Mouse (Mus musculus) layer of hippocampus, postnatal 36 days (tissue): Measurements from ENCODE around the gene Fancd2. TPM values are rescaled to one million over a fixed set of nuclear protein-coding genes. Genes with fewer than 3 reads are reported as not detected.

Experiments used
- DNase-seq, 2 experiments: peaks; one replicate each; pipeline ENCODE4 v3.0.0; 2022
- microRNA-seq, 2 experiments: library from miRNA; unstranded; fragments of <30 nt; microRNA quantifications; one replicate each; pipeline ENCODE4 v1.2.0; 2021
- total RNA-seq, 2 experiments: library from RNA; stranded (reverse); gene quantifications; 2 replicates each; pipeline ENCODE4 v1.2.3; 2021

The Fancd2 gene
- total RNA-seq, 2 experiments from 2014 or later, result 1.9 to 2.5 TPM

DNA sequence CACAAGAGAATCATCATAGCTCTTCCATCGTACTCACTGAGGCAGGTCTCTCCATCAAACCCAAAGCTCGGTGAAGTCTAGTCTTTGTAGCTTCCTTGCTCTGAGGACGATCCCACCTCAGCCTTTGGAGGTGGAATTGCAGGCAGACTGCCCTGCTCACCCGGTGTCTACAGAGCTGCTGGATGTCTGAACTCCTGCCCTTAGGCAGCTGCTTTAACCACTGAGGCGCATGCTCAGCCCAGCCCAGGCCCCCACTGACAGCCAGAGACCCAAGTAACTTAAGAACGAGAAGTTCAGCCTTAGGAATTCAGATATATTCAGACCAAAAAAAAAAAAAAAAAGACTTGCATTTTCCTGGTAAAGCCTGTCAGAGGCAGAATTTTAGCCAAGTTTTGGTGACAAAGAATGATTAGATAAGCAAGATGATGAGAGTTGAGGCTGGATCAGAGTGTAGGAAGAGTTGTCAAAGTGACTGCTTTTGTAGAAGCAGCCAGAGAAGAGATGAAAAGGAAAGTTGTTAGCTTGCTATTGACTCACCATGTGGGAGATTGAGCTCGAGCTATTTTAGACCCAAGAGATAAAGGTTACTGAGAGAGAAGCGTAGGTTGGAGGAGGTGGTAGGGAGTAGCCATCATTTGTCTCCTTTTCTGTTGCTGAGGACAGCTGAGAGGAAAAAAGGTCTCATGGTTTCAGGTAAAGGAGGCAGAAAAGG lies 80.9 kb downstream of the Fancd2 start:
- no peak for DNase-seq

GRCm38 (mm10) chr6:113614152-113614551 lies 82.7 kb downstream of the Fancd2 start:
- DNase-seq, result no peak

DNA sequence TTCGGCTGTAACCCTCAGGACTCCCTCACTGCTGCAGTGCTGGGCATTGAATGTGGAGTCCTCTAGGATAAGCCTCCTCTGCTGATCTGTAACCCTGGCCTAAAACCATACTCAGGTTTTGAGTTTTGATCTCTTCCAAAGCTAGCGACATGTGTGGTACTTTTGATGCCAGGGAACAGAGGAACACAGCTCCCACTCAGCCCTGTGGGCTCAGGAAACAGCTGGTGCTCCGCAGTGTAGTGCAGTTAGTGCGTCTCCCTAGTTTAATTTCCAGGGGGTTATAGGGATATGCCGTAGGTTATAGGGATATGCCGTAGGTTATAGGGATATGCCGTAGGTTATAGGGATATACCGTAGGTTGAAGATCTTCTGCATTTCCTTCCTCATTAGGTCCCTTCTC lies 83.5 kb downstream of the Fancd2 start:
- DNase-seq, result peak in 1 of 2 experiments; percentile 37

DNA sequence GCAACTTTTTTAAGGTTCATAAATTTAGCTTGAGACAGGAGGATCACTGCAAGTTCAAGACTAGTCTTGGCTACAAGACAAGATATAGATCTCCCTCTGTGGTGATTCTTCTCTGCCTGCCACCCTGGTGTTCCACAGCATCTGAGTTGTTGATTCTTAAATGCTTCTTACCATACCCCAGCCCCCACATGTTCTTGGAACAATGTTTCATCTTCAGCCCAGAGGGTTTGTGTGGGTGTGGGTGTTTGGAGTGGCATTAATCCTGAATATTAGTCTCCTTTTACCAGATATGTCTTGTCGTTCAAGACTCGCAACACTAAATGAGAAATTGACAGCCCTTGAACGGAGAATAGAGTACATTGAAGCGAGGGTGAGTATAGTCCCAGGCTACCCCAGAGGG lies 84.0 kb downstream of the Fancd2 start:
- DNase-seq, result peak in 1 of 2 experiments; percentile 26

- DNase-seq, result no peak
These were observed 91.9 kb downstream of the Fancd2 start for GRCm38 (mm10) chr6:113623386-113623785.

GRCm38 (mm10) chr6:113623941-113624751 lies 92.7 kb downstream of the Fancd2 start, which contains the start of gene Vhl:
TSS of gene Vhl (plus strand) at chr6:113623959.
- peak; percentile 85 to 87 for DNase-seq

DNA sequence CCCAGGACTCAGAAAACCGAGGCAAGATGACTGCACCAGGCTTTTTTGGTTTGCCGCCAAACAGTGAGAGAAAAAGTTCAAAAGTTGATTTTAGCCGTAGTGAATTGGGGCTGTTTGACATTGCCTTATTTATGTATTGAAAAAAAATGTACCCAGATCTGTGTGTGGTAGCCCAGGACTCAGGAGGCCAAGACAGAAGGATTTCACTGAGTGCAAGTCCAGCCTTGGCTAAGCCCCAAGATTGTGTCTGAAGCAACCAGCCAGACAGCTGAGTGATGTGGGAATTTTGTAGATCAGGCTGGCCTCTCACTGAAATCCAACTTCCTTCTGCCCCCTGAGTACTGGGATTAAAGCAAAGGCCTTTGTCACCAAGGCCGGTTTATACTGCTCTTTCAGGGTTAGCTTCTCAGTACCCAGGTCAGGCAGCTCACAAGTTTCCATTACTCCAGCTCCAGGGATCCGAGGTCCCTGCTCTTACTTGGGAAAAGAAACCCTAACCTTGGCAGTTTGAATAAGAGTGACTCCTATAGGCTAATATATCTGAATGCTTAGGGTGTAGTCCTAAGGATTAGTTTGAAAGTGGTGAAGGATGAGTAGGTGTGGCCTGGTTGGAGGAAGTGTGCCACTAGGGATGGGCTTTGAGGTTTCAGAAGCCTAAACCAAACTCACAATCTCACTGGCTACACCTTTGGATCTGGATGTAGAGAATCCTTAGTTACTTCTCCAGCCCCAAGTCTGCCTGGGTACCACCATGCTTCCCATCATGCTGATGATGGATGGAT lies 93.7 kb downstream of the Fancd2 start:
- DNase-seq, result no peak

DNA sequence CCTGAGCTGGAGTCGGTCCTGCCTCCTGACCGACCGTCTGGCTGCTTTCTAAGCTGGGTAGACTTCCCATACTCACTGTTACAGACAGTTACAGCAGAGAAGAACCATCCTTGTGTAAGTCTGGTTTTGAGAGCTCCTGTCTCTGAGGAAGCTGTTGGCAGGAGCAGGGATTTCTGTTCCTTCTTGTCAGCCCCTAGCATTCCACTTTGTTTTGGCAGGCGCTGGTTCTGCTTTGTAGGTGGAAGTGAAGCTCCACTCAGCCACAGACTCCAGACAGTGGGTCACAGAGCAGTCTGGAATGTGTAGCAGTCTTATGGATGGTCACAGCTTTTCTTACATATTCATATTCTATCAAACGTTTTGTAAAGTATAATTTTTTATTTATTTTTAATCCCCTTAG lies 98.8 kb downstream of the Fancd2 start:
- no peak for DNase-seq

GRCm38 (mm10) chr6:113632863-113633262 lies 101.4 kb downstream of the Fancd2 start:
- no peak for DNase-seq

DNA sequence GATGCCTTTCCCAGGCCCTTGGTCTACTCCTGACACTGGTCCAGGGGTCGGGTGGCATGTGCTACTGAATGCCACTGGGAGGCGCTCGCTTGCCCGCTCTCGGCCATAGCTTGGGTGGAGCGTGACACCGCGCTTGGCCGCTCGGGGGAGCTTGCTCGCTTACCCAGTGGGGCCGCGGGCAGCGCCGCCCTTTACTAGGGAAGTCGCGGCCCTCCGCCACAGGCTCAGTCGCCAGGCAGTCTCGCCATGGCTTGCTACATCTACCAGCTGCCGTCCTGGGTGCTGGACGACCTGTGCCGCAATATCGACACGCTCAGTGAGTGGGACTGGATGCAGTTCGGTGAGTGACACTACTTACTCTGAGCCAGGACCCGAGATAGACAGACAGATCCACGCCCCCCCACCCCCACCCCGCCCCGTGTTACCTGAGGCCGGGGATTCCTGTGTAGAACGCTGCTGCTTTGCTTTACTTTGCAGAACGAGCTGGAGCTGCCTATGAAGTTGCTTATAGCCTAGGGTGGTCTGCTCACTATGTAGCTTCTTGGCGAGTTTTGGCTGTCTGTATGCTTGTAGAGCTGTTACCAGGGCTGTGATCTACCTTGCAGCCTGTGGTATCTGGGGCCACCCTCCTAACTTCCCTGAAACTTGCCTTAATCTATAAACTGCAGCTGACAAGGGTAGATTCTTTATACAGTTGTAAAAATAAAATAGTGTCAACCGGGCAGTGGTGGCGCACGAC lies 107.0 kb downstream of the Fancd2 start, which contains the start of gene Irak2:
Gene Irak2, plus strand, starts transcription at position 166 of the 739 bp plus-strand sequence.
- peak; percentile 90 to 92 for DNase-seq

GRCm38 (mm10) chr6:113639201-113639600 lies 107.7 kb downstream of the Fancd2 start:
- DNase-seq, result no peak

- DNase-seq, result no peak
These were observed 111.1 kb downstream of the Fancd2 start for GRCm38 (mm10) chr6:113642605-113643004.

DNA sequence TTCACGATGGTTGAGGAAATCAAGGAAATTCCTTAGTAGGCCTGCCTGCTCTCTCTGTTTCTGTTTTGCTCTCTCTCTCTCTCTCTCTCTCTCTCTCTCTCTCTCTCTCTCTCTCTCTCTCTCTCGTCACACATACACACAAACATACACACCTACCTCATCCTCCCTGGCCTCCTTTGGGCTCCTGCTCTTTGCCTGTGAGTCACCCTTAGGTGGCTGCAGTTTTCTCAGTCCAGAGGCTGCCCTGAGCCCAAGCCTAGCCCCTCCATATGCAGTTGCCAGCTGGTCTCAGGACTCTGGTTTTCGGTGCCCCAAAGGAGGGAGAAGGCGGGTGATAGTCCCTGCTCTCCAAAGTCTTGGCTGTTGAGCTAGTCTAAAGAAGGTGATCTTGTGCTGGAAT lies 111.5 kb downstream of the Fancd2 start:
- no peak for DNase-seq

GRCm38 (mm10) chr6:113643967-113644366 lies 112.5 kb downstream of the Fancd2 start:
- DNase-seq, result no peak

GRCm38 (mm10) chr6:113644808-113645207 lies 113.3 kb downstream of the Fancd2 start:
- DNase-seq, result no peak

Small RNA genes lying within 50 kb of the gene (microRNA-seq; reads per million reads assigned to microRNA genes)
- gene Gm23365, result 0 reads per million in 2 experiments

Other genes with a start within 250 kb of the Fancd2 start
- 10 to 100 TPM; 17.6 to 22.7 TPM for gene Cpne9, start 249.4 kb upstream of the Fancd2 start, total RNA-seq
- 10 to 100 TPM; 36.3 to 39.4 TPM for gene Brpf1, start 224.5 kb upstream of the Fancd2 start, total RNA-seq
- gene Ogg1, start 204.7 kb upstream of the Fancd2 start, total RNA-seq, result 1 to 10 TPM; 8.3 to 9.5 TPM
- 10 to 100 TPM; 48.6 to 50.1 TPM for gene Camk1, start 187.7 kb upstream of the Fancd2 start, total RNA-seq
- gene Tada3, start 153.8 kb upstream of the Fancd2 start, total RNA-seq, result 10 to 100 TPM; 53.4 to 56.1 TPM
- 100 to 1,000 TPM; 296 to 329 TPM for gene Arpc4, start 153.6 kb upstream of the Fancd2 start, total RNA-seq
- 10 to 100 TPM; 17.8 to 19.3 TPM for gene Ttll3, start 142.4 kb upstream of the Fancd2 start, total RNA-seq
- 10 to 100 TPM; 31.1 to 32.4 TPM for gene Rpusd3, start 112.3 kb upstream of the Fancd2 start, total RNA-seq
- gene Cidec, start 95.9 kb upstream of the Fancd2 start, total RNA-seq, result not detected
- gene Jagn1, start 89.1 kb upstream of the Fancd2 start, total RNA-seq, result 10 to 100 TPM; 43.4 to 50.6 TPM
- under 1 TPM; 0.25 to 0.27 TPM for gene Il17re, start 73.2 kb upstream of the Fancd2 start, total RNA-seq
- 1 to 10 TPM; 6.4 to 9.7 TPM for gene Il17rc, start 60.3 kb upstream of the Fancd2 start, total RNA-seq
- gene Creld1, start 48.4 kb upstream of the Fancd2 start, total RNA-seq, result 100 to 1,000 TPM; 122 to 133 TPM
- 10 to 100 TPM; 52.8 to 54.1 TPM for gene Prrt3, start 29.8 kb upstream of the Fancd2 start, total RNA-seq
- gene Emc3, start within 50 bp of the Fancd2 start, total RNA-seq, result 10 to 100 TPM; 75.1 to 82.0 TPM
- gene Fancd2os, start 69.0 kb downstream of the Fancd2 start, total RNA-seq, result under 1 TPM; 0.28 to 0.50 TPM
- 100 to 1,000 TPM; 224 to 232 TPM for gene Brk1, start 73.1 kb downstream of the Fancd2 start, total RNA-seq
- gene Vhl, start 92.3 kb downstream of the Fancd2 start, total RNA-seq, result 10 to 100 TPM; 50.8 to 50.9 TPM
- 10 to 100 TPM; 15.3 to 24.8 TPM for gene Irak2, start 106.8 kb downstream of the Fancd2 start, total RNA-seq
- gene Tatdn2, start 165.4 kb downstream of the Fancd2 start, total RNA-seq, result 10 to 100 TPM; 52.5 to 60.7 TPM
- gene Ghrl, start 188.2 kb downstream of the Fancd2 start, total RNA-seq, result not detected
- 10 to 100 TPM; 70.8 to 74.3 TPM for gene Sec13, start 209.1 kb downstream of the Fancd2 start, total RNA-seq